Mouse (Mus musculus) liver, adult 2 months (tissue): ENCODE results near the gene Synpo2.

Source experiments
- CTCF ChIP-seq: fragments of 200-500 bp; IDR thresholded peaks from 2 replicates; pipeline ENCODE4 v1.5.1; 2011; ENCODE audit warnings: low read depth, low read length, control low read depth
- POLR2A ChIP-seq: fragments of 200-500 bp; IDR thresholded peaks from 2 replicates; pipeline ENCODE4 v1.6.1; 2011; ENCODE audit warnings: low read length, control low read depth; ENCODE audit not compliant: insufficient read depth; ENCODE audit errors: extremely low read depth

- TF ChIP-seq CTCF (no peak), POLR2A (no peak)
Measured at GRCm38 (mm10) chr3:123256181-123257101, 20.5 kb upstream of the Synpo2 start.
